Mouse (Mus musculus) spleen, postnatal 10 days (tissue): ENCODE data around the gene Gm20481.
"Not testable (repeated sequence)": the region's sequence is repeated elsewhere in the genome, so short reads cannot be mapped to it uniquely, and the experiment has no call there.

Experiments used
- DNase-seq, 2 experiments: peaks; one replicate each; pipeline ENCODE4 v3.0.0; 2021 to 2022; ENCODE audit warnings: low spot score in 2 of 2

The Gm20481 gene

DNA sequence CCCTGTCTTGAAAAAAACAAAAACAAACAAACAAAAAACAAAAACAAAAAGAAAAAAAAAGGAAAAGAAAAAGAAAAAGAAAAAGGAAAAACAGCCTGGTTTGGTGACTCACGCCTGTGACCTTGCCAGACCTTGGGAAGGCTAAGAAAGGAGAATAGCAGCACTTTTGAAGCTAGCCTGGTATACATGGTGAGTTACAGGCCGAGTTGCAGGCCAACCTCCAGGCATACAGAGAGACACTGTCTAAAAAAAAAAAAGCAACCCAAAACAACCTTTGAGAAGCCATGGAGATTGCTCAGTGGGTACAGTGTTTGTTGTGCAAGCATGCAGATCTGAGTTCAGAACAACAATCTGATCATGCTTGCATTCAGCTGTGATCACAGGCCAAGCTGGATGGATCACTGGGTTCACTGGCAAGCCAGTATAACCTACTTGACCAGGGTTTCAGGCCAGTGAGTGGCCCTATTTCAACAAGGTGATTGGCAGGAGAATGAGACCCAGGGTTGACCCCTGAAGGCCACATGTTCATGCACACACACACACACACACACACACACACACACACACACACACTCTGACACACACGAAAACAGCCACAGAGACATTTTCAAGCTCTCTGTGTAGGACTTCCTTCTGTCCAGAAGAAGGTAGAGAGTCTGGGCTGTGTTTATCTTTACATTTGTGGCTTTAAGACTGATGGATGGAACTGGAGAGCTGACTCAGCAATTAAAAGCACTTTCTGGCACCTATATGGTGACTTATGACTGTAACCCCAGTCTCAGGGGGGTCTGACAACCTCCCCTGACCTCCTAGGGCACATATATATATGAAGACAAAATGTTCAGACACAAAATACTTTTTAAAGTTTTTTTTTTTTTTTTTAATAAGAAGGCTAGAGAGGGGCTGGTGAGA lies 6.1 kb downstream of the Gm20481 start:
- no peak for DNase-seq

- DNase-seq, result no peak
These were observed 7.3 kb downstream of the Gm20481 start for GRCm38 (mm10) chr17:34977000-34977399.

DNA sequence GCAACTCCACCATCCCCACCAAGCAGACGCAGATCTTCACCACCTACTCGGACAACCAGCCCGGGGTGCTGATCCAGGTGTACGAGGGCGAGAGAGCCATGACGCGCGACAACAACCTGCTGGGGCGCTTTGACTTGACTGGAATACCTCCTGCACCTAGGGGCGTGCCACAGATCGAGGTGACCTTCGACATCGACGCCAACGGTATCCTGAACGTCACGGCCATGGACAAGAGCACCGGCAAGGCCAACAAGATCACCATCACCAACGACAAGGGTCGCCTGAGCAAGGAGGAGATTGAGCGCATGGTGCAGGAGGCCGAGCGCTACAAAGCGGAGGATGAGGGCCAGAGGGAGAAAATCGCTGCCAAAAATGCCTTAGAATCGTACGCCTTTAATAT lies 8.5 kb downstream of the Gm20481 start:
- DNase-seq, result no peak

DNA sequence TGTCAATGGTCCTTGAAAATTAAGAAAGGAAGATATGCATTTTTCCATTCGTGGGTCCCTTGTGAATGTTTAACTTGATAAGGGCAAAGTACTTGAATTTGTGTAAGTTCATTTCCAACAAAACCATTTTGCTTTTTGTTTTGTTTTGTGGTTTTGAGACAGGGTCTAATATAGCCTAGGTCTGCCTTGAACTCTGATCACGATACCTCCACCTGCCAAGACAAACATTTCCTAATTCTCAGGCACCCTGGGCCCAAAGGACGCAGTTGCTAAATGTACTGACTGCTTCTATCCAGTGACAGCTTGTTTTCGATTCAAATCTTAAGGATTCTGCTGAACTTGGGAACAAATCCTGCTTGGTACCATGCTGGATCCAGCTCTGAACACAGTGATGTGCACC lies 9.9 kb downstream of the Gm20481 start:
- DNase-seq, result no peak

- no peak for DNase-seq
These were observed 10.9 kb downstream of the Gm20481 start for GRCm38 (mm10) chr17:34980655-34981054.

GRCm38 (mm10) chr17:34981690-34982180 lies 12.0 kb downstream of the Gm20481 start, which contains the start of gene Lsm2:
Gene Lsm2 (plus strand): TSS chr17:34981862.
- DNase-seq, result peak; percentile 92 to 95

GRCm38 (mm10) chr17:34982328-34982727 lies 12.6 kb downstream of the Gm20481 start:
- DNase-seq, result peak in 1 of 2 experiments; percentile 18

- peak in 1 of 2 experiments; percentile 52 for DNase-seq
These were observed 14.5 kb downstream of the Gm20481 start for GRCm38 (mm10) chr17:34984218-34984617.

GRCm38 (mm10) chr17:34994751-34995150 lies 25.0 kb downstream of the Gm20481 start:
- no peak for DNase-seq

DNA sequence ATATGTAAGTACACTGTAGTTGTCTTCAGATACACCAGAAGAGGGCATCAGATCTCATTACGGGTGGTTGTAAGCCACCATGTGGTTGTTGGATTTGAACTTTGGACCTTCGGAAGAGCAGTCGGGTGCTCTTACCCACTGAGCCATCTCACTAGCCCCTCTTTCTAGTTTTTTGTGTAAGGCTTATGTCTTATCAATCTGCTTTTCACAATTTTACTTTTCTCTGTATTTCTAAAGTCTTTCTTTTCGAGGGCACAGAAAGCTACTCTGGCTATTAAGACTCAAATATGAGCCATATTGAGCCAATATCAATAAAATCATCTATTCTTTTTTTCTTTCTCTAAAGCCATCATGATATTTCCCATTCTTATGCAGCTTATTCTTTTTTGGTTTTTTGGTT lies 25.5 kb downstream of the Gm20481 start:
- not testable (repeated sequence) for DNase-seq

DNA sequence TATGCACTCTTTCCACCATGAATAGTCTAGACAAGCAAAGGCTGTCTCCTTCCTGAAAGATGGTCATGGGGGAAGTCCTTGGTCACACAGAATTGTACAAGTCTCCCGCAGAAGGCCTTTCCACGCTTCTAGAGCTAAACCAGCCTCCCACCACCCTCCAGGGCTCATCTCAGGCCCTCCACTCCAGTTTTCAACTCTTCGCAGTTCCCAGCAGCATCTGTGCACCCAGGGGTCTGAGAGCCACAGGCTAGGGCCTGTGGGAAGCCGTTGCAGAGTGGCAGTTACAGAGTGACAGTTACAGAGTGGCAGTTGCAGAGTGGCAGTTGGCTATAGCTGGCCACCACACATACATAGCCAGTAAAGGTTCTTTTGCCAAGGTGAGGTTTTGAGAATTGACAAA lies 26.2 kb downstream of the Gm20481 start:
- not testable (repeated sequence) for DNase-seq

GRCm38 (mm10) chr17:34996411-34997141 lies 26.9 kb downstream of the Gm20481 start:
- DNase-seq, result peak in 1 of 2 experiments; percentile 10

GRCm38 (mm10) chr17:34997142-34997483 lies 27.4 kb downstream of the Gm20481 start:
- DNase-seq, result no peak

- DNase-seq, result peak in 1 of 2 experiments; percentile 23
These were observed 29.1 kb downstream of the Gm20481 start for GRCm38 (mm10) chr17:34998526-34999430.

DNA sequence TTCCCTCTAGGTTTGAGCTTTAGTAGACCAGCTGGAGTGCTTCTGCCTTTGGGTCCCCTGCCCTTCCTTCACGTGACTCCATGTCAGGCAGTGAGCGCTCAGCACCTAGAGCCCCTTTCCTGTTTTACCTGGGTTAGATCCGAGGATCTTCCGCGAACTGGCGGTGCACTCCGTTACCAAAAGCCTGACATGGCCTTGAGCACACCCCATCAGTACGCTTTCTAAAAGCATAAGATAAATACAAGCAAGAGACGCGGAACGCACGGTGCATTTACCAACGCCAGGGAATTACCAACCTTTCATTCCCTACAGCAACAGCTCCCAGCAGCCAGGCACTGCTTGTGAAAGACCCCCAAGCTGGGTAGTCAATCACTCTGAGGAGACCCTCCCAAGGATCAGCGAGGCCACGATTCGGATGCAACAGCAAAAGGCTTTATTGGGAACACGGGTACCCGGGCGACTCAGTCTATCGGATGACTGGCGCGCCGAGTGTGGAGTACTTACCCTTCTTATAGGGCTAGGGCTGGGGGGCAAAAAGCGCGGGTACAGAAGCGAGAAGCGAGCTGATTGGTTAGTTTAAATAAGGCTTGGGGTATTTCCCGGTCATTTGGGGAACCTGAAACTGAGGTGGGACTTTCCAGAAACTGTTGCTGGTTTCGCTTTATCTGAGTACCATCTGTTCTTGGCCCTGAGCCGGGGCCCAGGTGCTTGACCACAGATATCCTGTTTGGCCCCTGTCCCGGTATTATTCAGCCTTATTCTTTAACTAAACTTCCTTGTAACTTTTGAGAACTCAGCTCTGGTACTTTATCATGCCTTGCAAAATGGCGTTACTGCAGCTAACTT lies 30.4 kb downstream of the Gm20481 start:
- DNase-seq, result peak; percentile 47 to 66

GRCm38 (mm10) chr17:35000717-35001451 lies 31.2 kb downstream of the Gm20481 start, which contains the start of gene Vars:
Gene Vars (plus strand): TSS chr17:35000987.
- peak; percentile 89 to 95 for DNase-seq

- DNase-seq, result peak; percentile 63 to 70
These were observed 31.9 kb downstream of the Gm20481 start for GRCm38 (mm10) chr17:35001452-35002152.

DNA sequence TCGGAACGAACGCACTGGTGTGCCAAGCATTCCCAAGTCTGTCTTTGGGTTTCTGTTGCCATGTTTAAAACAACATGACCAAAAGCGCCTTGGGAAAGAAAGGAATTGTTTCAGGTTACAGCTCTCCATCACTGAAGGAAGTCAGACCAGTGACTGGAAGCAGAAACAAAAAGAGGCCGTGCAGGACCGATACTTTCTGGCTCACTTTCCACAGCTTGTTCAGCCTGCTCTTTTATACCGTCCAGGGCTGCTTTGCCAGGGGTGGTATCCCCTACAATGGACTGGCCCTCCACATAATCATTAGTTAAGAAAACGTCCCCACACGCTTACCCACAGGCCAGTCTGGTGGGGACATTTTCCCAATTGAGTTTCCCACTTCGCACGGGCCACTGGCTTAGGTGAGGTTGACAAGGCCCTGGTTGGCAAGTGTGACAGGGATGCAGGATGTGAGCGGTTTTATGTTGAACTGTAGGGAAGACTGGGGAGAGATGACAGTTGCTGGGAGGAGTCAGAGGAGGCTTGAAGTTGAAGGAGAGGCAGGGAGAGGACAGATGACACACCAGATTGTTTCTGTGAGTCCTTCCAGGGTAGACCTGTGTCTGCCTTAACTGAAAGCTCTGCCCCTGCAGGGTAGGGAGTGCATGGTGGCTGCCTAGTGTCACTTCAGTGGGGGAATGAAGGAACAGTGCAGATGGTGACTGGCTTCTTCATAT lies 32.6 kb downstream of the Gm20481 start:
- DNase-seq, result peak in 1 of 2 experiments; percentile 45
